Mouse (Mus musculus): ENCODE measurements around the gene Gm10096. TPM values are rescaled to one million over a fixed set of nuclear protein-coding genes. Genes with fewer than 3 reads are reported as not detected.
"Not testable (repeated sequence)": the region's sequence is repeated elsewhere in the genome, so short reads cannot be mapped to it uniquely, and the experiment has no call there.

Gm10096 gene
- polyA plus RNA-seq (2014; fragmentation: Nextera tagmentation; extraction: Ambion mirVana), result not detected in 2 replicates

- not testable (repeated sequence) for DNase-seq (ENCODE audit: low spot score); ATAC-seq (replicated peaks; ENCODE audit: low FRiP score); H3K4me2 ChIP-seq; H3K4me1 ChIP-seq (replicated peaks; ENCODE audit: control insufficient read depth, insufficient read depth, low read length); H3K9me3 ChIP-seq (ENCODE audit: control insufficient read depth, low read length); H3K27ac ChIP-seq (ENCODE audit: low read depth, low read length); H3K27me3 ChIP-seq (replicated peaks; ENCODE audit: control insufficient read depth, insufficient read depth, low read length); H3K4me3 ChIP-seq (ENCODE audit: low read depth, low read length); H3K9ac ChIP-seq (ENCODE audit: low read depth, low read length); H3K36me3 ChIP-seq (ENCODE audit: control insufficient read depth, insufficient read depth, low read length)
- no CpG with 5 or more reads among the region's 5 CpGs for WGBS
These were observed at the start of gene Gm10096 for GRCm38 (mm10) chrX:28954602-28955001. Gene Gm10096, minus strand, starts transcription at chrX:28954702.
